Mouse (Mus musculus) kidney, embryonic 14.5 days (tissue): ENCODE data around the gene Gorasp1. TPM values are rescaled to one million over a fixed set of nuclear protein-coding genes. Genes with fewer than 3 reads are reported as not detected.

ENCODE experiments used
- polyA plus RNA-seq: library from polyadenylated mRNA; unstranded; fragments of >200 nt; fragmentation: Nextera tagmentation; extraction: Ambion mirVana; gene quantifications from 2 replicates; pipeline ENCODE4 v1.2.1, GENCODE M21; 2014

Gorasp1 gene
- polyA plus RNA-seq, 1 experiment from 2014 or later = 22.1 TPM

Other genes starting within 250 kb of the Gorasp1 start
- not detected in 2 replicates for gene Scn10a, start 218.2 kb downstream of the Gorasp1 start, polyA plus RNA-seq
- 0.04 and 0.06 TPM in 2 replicates for gene Scn11a, start 112.1 kb downstream of the Gorasp1 start, polyA plus RNA-seq
- 41.8 and 58.4 TPM in 2 replicates for gene Wdr48, start 42.7 kb downstream of the Gorasp1 start, polyA plus RNA-seq
- gene Ttc21a, start within 50 bp of the Gorasp1 start, polyA plus RNA-seq = 0.06 and 0.19 TPM in 2 replicates
- 1.9 and 3.9 TPM in 2 replicates for gene Csrnp1, start 47.1 kb upstream of the Gorasp1 start, polyA plus RNA-seq
- gene Xirp1, start 86.0 kb upstream of the Gorasp1 start, polyA plus RNA-seq = not detected in 2 replicates
- gene Cx3cr1, start 132.3 kb upstream of the Gorasp1 start, polyA plus RNA-seq = 3.0 and 7.4 TPM in 2 replicates
- gene Ccr8, start 154.5 kb upstream of the Gorasp1 start, polyA plus RNA-seq = not detected in 2 replicates
- gene Slc25a38, start 172.8 kb upstream of the Gorasp1 start, polyA plus RNA-seq = 26.2 and 30.3 TPM in 2 replicates
- gene Rpsa, start 190.1 kb upstream of the Gorasp1 start, polyA plus RNA-seq = 2,066 and 2,566 TPM in 2 replicates
- gene Mobp, start 212.1 kb upstream of the Gorasp1 start, polyA plus RNA-seq = not detected in 2 replicates